Mouse (Mus musculus) gastrocnemius, postnatal 10 days (tissue): Measurements from ENCODE around the gene Spem2. TPM values are rescaled to one million over a fixed set of nuclear protein-coding genes. Genes with fewer than 3 reads are reported as not detected.

Experiments
- total RNA-seq, 2 experiments: library from RNA; stranded (reverse); gene quantifications; 2 replicates each; pipeline ENCODE4 v1.2.3; 2021

Gene Spem2
- total RNA-seq, 2 experiments from 2014 or later, result not detected

Other genes starting within 250 kb of the Spem2 start
- gene Wrap53, start 238.2 kb downstream of the Spem2 start, total RNA-seq, result 1 to 10 TPM; 4.3 to 5.5 TPM
- 10 to 100 TPM; 30.9 to 41.2 TPM for gene Trp53, start 238.1 kb downstream of the Spem2 start, total RNA-seq
- 100 to 1,000 TPM; 351 to 394 TPM for gene Atp1b2, start 212.5 kb downstream of the Spem2 start, total RNA-seq
- gene Shbg, start 200.6 kb downstream of the Spem2 start, total RNA-seq, result under 1 TPM in 1 of 2 experiments, not detected in 1; 0.54 TPM
- gene Sat2, start 196.4 kb downstream of the Spem2 start, total RNA-seq, result 1 to 10 TPM; 5.6 to 5.7 TPM
- 10 to 100 TPM; 66.3 to 85.0 TPM for gene Fxr2, start 185.5 kb downstream of the Spem2 start, total RNA-seq
- under 1 TPM in 1 of 2 experiments, not detected in 1; 0.32 TPM for gene Sox15, start 163.2 kb downstream of the Spem2 start, total RNA-seq
- 10 to 100 TPM; 21.1 to 21.3 TPM for gene Mpdu1, start 155.8 kb downstream of the Spem2 start, total RNA-seq
- 10 to 100 TPM in 1 of 2 experiments, 1 to 10 TPM in 1; 6.1 to 14.1 TPM for gene Cd68, start 152.3 kb downstream of the Spem2 start, total RNA-seq
- gene Eif4a1, start 146.0 kb downstream of the Spem2 start, total RNA-seq, result 100 to 1,000 TPM; 216 to 234 TPM
- gene Senp3, start 136.4 kb downstream of the Spem2 start, total RNA-seq, result 10 to 100 TPM; 29.5 to 36.0 TPM
- gene Tnfsf13, start 132.7 kb downstream of the Spem2 start, total RNA-seq, result 1 to 10 TPM; 1.6 to 2.1 TPM
- 10 to 100 TPM; 15.9 to 17.6 TPM for gene Tnfsf12, start 122.6 kb downstream of the Spem2 start, total RNA-seq
- gene Tnfsfm13, start 122.4 kb downstream of the Spem2 start, total RNA-seq, result 1 to 10 TPM; 2.9 to 4.5 TPM
- 10 to 100 TPM; 45.9 to 49.4 TPM for gene Polr2a, start 59.8 kb downstream of the Spem2 start, total RNA-seq
- not detected for gene Slc35g3, start 56.5 kb downstream of the Spem2 start, total RNA-seq
- gene Zbtb4, start 52.6 kb downstream of the Spem2 start, total RNA-seq, result 10 to 100 TPM; 21.0 to 29.3 TPM
- 100 to 1,000 TPM; 105 to 124 TPM for gene Chrnb1, start 22.5 kb downstream of the Spem2 start, total RNA-seq
- gene Fgf11, start 16.6 kb downstream of the Spem2 start, total RNA-seq, result 10 to 100 TPM; 10.5 to 12.2 TPM
- gene Tmem102, start 12.8 kb downstream of the Spem2 start, total RNA-seq, result not detected
- gene Gm39566, start 3.2 kb downstream of the Spem2 start, total RNA-seq, result not detected
- not detected for gene Spem1, start 3.7 kb upstream of the Spem2 start, total RNA-seq
- 10 to 100 TPM; 10.3 to 15.9 TPM for gene Nlgn2, start 19.3 kb upstream of the Spem2 start, total RNA-seq
- 100 to 1,000 TPM; 121 to 122 TPM for gene Tmem256, start 20.0 kb upstream of the Spem2 start, total RNA-seq
- gene Plscr3, start 27.9 kb upstream of the Spem2 start, total RNA-seq, result 10 to 100 TPM; 25.4 to 27.9 TPM
- gene Tnk1, start 40.3 kb upstream of the Spem2 start, total RNA-seq, result under 1 TPM; 0.11 to 0.31 TPM
- not detected for gene Tmem95, start 59.6 kb upstream of the Spem2 start, total RNA-seq
- gene Kctd11, start 62.9 kb upstream of the Spem2 start, total RNA-seq, result 1 to 10 TPM; 2.3 to 3.7 TPM
- gene Acap1, start 77.1 kb upstream of the Spem2 start, total RNA-seq, result 1 to 10 TPM in 1 of 2 experiments, under 1 TPM in 1; 0.42 to 1.0 TPM
- 1 to 10 TPM; 1.8 to 2.4 TPM for gene 2810408A11Rik, start 82.5 kb upstream of the Spem2 start, total RNA-seq
- 10 to 100 TPM; 31.2 to 31.8 TPM for gene Neurl4, start 82.6 kb upstream of the Spem2 start, total RNA-seq
- gene Gps2, start 95.4 kb upstream of the Spem2 start, total RNA-seq, result 10 to 100 TPM; 29.0 to 31.3 TPM
- gene Eif5a, start 103.5 kb upstream of the Spem2 start, total RNA-seq, result 100 to 1,000 TPM; 600 to 663 TPM
- 1 to 10 TPM; 2.7 to 4.1 TPM for gene Ybx2, start 117.3 kb upstream of the Spem2 start, total RNA-seq
- 100 to 1,000 TPM; 128 to 165 TPM for gene Slc2a4, start 129.7 kb upstream of the Spem2 start, total RNA-seq
- under 1 TPM in 1 of 2 experiments, not detected in 1; 0.38 TPM for gene Cldn7, start 146.3 kb upstream of the Spem2 start, total RNA-seq
- gene Ctdnep1, start 162.7 kb upstream of the Spem2 start, total RNA-seq, result 100 to 1,000 TPM; 237 to 249 TPM
- 10 to 100 TPM; 46.9 to 53.2 TPM for gene Elp5, start 164.1 kb upstream of the Spem2 start, total RNA-seq
- gene Gabarap, start 172.7 kb upstream of the Spem2 start, total RNA-seq, result 100 to 1,000 TPM; 195 to 228 TPM
- 10 to 100 TPM; 22.2 to 28.9 TPM for gene Phf23, start 177.3 kb upstream of the Spem2 start, total RNA-seq
- 10 to 100 TPM in 1 of 2 experiments, 1 to 10 TPM in 1; 8.2 to 14.7 TPM for gene Dvl2, start 182.1 kb upstream of the Spem2 start, total RNA-seq
- 100 to 1,000 TPM; 217 to 254 TPM for gene Acadvl, start 196.9 kb upstream of the Spem2 start, total RNA-seq
- 10 to 100 TPM; 16.5 to 28.7 TPM for gene Dlg4, start 198.5 kb upstream of the Spem2 start, total RNA-seq
- gene Asgr1, start 235.6 kb upstream of the Spem2 start, total RNA-seq, result under 1 TPM in 1 of 2 experiments, not detected in 1; 0.29 TPM